Mouse (Mus musculus) stomach, embryonic 14.5 days (tissue): Measurements from ENCODE around the gene Hipk2. TPM values are rescaled to one million over a fixed set of nuclear protein-coding genes. Genes with fewer than 3 reads are reported as not detected.

Experiments
- ATAC-seq: fragments of 200-750 bp; cut with Nextera tagmentation; 2 replicates; pipeline ENCODE4 v1.8.0; 2017; ENCODE audit warnings: low read depth, moderate TSS enrichment; ENCODE audit not compliant: insufficient number of reproducible peaks, insufficient read depth, low FRiP score
- H3K27ac ChIP-seq: fragments of 300-500 bp; sonication (generic); 2 replicates; pipeline ENCODE4 v1.5.1; 2014; ENCODE audit warnings: mild to moderate bottlenecking, low read length, moderate library complexity, mixed read lengths
- H3K27me3 ChIP-seq: fragments of 300-500 bp; sonication (generic); 2 replicates; pipeline ENCODE4 v1.6.1; 2014; ENCODE audit warnings: low read length, control low read depth, mixed read lengths; ENCODE audit not compliant: control insufficient read depth, insufficient read depth
- H3K36me3 ChIP-seq: fragments of 300-500 bp; sonication (generic); 2 replicates; pipeline ENCODE4 v1.6.1; 2014; ENCODE audit warnings: mild to moderate bottlenecking, control low read depth, low read length, moderate library complexity, mixed read lengths; ENCODE audit not compliant: control insufficient read depth, insufficient read depth
- H3K4me1 ChIP-seq: fragments of 300-500 bp; sonication (generic); 2 replicates; pipeline ENCODE4 v1.6.1; 2014; ENCODE audit warnings: low read length, control low read depth, mixed read lengths; ENCODE audit not compliant: control insufficient read depth, insufficient read depth
- H3K4me2 ChIP-seq: fragments of 300-500 bp; sonication (generic); replicated peaks from 2 replicates; pipeline ENCODE4 v1.6.1; 2014; ENCODE audit warnings: low read depth, low read length, control low read depth
- H3K4me3 ChIP-seq: fragments of 300-500 bp; sonication (generic); 2 replicates; pipeline ENCODE4 v1.5.1; 2014; ENCODE audit warnings: low read depth, low read length, control low read depth
- H3K9ac ChIP-seq: fragments of 300-500 bp; sonication (generic); replicated peaks from 2 replicates; pipeline ENCODE4 v1.6.1; 2014; ENCODE audit warnings: low read depth, mild to moderate bottlenecking, control low read depth, low read length, moderate library complexity, mixed read lengths
- H3K9me3 ChIP-seq: fragments of 300-500 bp; sonication (generic); 2 replicates; pipeline ENCODE4 v1.6.1; 2016; ENCODE audit warnings: low read depth, low read length, control low read depth; ENCODE audit not compliant: control insufficient read depth
- WGBS: fragments of 180-500 bp; shearing (Covaris S2); extraction: QIAGEN DNeasy Blood & Tissue Kit; methylation state at CpG from one replicate; pipeline ENCODE4 v1.1.7; 2014; 5-methylcytosine and 5-hydroxymethylcytosine counted together
- polyA plus RNA-seq: library from polyadenylated mRNA; unstranded; fragments of >200 nt; fragmentation: Nextera tagmentation; extraction: Ambion mirVana; gene quantifications from 2 replicates; pipeline ENCODE4 v1.2.1, GENCODE M21; 2014

The Hipk2 gene
- polyA plus RNA-seq, 1 experiment from 2014 or later: 34.3 TPM

DNA sequence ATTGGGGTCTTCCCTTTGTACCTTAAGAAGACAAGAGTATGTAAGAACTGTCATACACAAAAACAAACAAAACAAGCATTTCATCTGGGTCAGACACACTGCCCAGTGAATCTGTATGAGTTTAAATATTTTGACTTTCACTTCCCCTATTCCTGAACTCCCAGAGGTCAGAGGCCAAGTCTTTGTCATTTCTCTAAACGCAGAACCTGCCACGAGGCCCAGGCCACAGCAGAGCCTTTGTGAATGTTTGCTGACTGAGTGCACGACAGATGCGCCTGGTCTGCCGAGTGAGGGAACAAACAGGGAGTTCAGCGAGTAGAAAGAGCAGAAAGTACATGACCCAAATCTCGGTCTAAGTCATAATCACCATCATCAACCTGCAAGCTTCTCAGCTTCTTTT is 4.9 kb downstream of the Hipk2 start:
- ATAC-seq: no peak
- 29% methylated on average over 7 of the region's 7 CpGs for WGBS

DNA sequence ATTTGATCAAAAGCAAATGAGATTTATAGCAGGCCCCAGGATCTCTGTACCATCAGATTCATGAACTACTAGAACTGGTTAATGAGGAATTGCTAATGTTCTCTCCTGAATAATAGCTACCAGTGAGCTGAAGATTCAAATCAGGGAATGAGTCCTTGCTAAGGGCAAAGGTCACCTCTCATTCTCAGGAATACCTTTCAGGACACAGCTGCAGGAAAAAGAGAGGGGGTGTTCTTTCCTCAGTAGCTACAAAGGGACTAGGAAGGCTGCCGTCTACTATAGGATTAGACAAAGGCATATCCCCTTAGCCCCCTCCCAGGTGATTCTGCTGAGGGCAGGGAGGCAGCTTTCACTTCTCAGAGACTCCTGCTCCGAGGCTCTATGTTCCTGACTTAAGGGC is 5.9 kb downstream of the Hipk2 start:
- no peak overlapping the region for H3K27ac ChIP-seq
- H3K36me3 ChIP-seq: peaks cover 3% of the 10 kb centered on the region; the same call in 1 of the 2 replicates
- no peak overlapping the region for H3K4me3 ChIP-seq
- 35% methylated on average over 2 of the region's 2 CpGs for WGBS
- no peaks in the 10 kb centered on the region for H3K9me3 ChIP-seq
- no peak overlapping the region for H3K9ac ChIP-seq
- ATAC-seq: no peak
- no peak overlapping the region for H3K4me2 ChIP-seq
- H3K4me1 ChIP-seq: peaks cover 44% of the 10 kb centered on the region
- H3K27me3 ChIP-seq: no peaks in the 10 kb centered on the region

More for the DNA sequence above, 4.9 kb downstream of the Hipk2 start:
- H3K4me3 ChIP-seq: no peak overlapping the region
- no peaks in the 10 kb centered on the region for H3K9me3 ChIP-seq
- H3K27me3 ChIP-seq: no peaks in the 10 kb centered on the region
- peaks cover 3% of the 10 kb centered on the region; the same call in 1 of the 2 replicates for H3K36me3 ChIP-seq
- no peak overlapping the region for H3K27ac ChIP-seq
- no peak overlapping the region for H3K4me2 ChIP-seq
- H3K9ac ChIP-seq: no peak overlapping the region
- peaks cover 42% of the 10 kb centered on the region for H3K4me1 ChIP-seq

DNA sequence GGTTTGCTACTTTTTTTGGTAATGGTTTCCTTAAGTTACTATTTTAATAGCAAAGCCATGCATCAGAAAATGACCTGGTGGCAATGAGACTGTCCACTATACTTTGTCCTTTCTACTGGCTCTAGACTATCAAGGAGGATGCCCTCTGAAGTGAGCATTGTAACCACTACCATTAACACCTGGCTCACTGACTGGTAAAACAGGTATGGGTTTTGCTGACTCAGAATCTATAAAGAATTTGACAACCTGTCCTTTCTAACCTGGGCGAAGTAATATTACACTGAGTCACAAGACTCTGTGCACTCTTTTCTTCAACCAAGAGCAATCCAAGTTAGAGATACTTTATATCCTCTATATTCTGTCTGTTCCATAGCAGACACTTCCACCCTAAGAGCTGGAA is 7.0 kb downstream of the Hipk2 start:
- Histone ChIP-seq H3K4me1 (peaks cover 49% of the 10 kb centered on the region), H3K9ac (no peak overlapping the region), H3K27me3 (no peaks in the 10 kb centered on the region), H3K9me3 (no peaks in the 10 kb centered on the region), H3K36me3 (peaks cover 3% of the 10 kb centered on the region; the same call in 1 of the 2 replicates), H3K27ac (no peak overlapping the region), H3K4me3 (no peak overlapping the region), H3K4me2 (no peak overlapping the region)
- 85% methylated on average over 1 of the region's 1 CpGs for WGBS
- no peak for ATAC-seq

DNA sequence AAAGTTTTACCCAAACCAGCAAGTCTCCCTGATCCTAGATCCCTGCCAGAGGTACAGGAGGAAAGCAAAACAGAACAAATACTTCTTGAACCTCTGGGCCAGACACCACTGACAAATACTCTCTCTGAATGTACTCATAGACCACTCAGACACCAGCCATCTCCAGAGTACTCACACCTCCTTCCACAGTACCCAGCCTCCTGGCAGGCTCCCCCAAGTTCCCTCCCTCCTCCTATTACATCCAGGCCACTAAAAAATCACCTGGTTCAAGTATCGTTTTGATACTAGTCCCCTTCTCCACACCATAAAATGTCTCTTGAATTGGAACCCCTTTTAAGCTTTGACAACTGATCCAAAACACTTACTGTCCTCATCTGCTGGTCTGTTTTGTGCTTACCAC is 8.7 kb downstream of the Hipk2 start:
- Histone ChIP-seq H3K4me3 (no peak overlapping the region), H3K4me1 (peaks cover 36% of the 10 kb centered on the region), H3K4me2 (no peak overlapping the region), H3K27me3 (no peaks in the 10 kb centered on the region), H3K36me3 (0 out of 2 replicates have a peak, but pooled peaks cover 3% of the 10 kb centered on the region), H3K27ac (no peak overlapping the region), H3K9ac (no peak overlapping the region), H3K9me3 (no peaks in the 10 kb centered on the region)
- WGBS: 42% methylated on average over 1 of the region's 1 CpGs
- ATAC-seq: no peak

DNA sequence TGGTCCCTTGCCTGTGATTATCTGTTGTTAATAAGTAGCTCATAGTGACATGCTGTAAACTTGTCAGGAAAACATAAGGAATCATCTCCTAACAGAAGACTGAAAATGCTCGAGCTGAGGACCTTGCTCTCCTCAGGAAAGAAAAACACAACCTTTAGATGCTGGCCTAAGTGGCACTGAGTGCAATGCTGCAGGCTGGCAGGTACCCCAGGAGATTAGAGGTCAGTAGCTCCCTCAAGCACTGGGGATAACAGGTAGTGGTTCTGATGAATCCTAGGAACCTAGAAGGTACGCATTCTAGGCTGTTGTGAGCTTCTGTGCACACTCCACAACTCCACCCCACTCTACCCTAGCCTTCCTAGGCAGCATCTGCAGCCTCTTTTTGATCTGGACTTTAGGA is 9.2 kb downstream of the Hipk2 start:
- Histone ChIP-seq H3K4me2 (no peak overlapping the region), H3K4me1 (peaks cover 31% of the 10 kb centered on the region), H3K36me3 (0 out of 2 replicates have a peak, but pooled peaks cover 3% of the 10 kb centered on the region), H3K27ac (no peak overlapping the region), H3K27me3 (no peaks in the 10 kb centered on the region), H3K9ac (no peak overlapping the region), H3K4me3 (no peak overlapping the region), H3K9me3 (no peaks in the 10 kb centered on the region)
- WGBS: 62% methylated on average over 2 of the region's 2 CpGs
- ATAC-seq: no peak

DNA sequence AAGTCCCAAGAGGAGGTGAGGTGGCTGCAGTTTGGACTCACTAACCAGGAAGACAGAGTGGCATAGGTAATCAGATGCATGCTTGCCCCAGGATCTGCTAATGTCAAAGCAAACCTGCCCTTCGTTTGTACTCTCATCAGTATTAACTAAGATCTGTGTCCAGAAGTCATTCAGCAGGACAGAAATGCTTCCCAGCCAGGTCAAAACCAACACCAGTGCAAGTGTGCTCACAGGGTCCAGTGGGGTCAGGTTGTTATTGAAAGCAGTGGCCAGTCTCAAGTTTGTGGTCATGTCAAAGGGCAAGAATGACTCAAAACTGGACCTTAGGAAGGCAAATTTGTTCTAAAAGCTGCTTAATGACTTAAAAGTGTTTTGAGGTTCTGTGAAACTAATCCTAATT is 9.6 kb downstream of the Hipk2 start:
- Histone ChIP-seq H3K9me3 (no peaks in the 10 kb centered on the region), H3K9ac (no peak overlapping the region), H3K4me3 (no peak overlapping the region), H3K27me3 (no peaks in the 10 kb centered on the region), H3K4me2 (no peak overlapping the region), H3K4me1 (peaks cover 27% of the 10 kb centered on the region; the same call in 1 of the 2 replicates), H3K36me3 (0 out of 2 replicates have a peak, but pooled peaks cover 3% of the 10 kb centered on the region), H3K27ac (no peak overlapping the region)
- ATAC-seq: no peak
- 74% methylated on average over 1 of the region's 1 CpGs for WGBS

DNA sequence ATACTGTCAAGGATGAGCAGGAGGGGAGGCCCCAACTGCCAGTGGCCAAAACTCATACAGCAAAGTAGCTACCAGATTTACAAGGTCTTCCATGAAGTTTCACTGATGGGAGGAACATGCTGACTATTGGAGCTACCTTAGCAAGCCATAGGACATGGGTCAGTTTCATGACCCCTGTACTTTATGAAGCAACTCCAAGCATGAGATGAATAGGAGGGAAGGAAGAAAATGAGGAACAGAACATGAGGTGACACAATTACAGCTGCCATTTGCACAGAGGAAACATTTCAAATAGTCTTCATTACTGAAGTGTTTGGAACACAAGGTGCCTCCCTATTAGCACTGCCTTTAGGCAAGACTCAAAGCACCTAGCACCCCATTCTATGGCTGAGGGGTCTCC is 10.2 kb downstream of the Hipk2 start:
- Histone ChIP-seq H3K4me3 (no peak overlapping the region), H3K4me1 (peaks cover 24% of the 10 kb centered on the region; the same call in 1 of the 2 replicates), H3K27ac (no peak overlapping the region), H3K9me3 (no peaks in the 10 kb centered on the region), H3K36me3 (0 out of 2 replicates have a peak, but pooled peaks cover 3% of the 10 kb centered on the region), H3K4me2 (no peak overlapping the region), H3K9ac (no peak overlapping the region), H3K27me3 (no peaks in the 10 kb centered on the region)
- ATAC-seq: no peak

DNA sequence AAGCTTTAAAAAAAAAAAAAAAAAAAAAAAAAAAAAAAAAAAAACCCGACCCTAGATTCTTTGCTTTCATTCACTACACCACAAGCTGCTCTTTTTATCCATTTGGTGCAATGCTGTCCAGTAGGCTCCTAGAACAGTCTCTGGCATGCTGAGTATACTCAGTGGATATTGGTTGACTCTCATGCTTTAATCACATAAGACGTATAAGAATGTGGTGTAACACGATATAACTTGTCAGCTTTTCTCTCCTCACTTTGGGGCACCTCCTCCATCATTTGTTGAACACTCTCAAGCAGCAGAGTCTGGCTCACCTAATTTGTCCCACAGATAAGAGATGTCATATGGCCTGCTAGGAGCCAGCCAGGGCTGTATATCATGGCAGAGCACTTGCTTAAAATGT is 12.4 kb downstream of the Hipk2 start:
- Histone ChIP-seq H3K9ac (no peak overlapping the region), H3K4me3 (no peak overlapping the region), H3K27me3 (no peaks in the 10 kb centered on the region), H3K27ac (no peak overlapping the region), H3K4me2 (no peak overlapping the region), H3K9me3 (no peaks in the 10 kb centered on the region), H3K36me3 (no peaks in the 10 kb centered on the region), H3K4me1 (peaks cover 14% of the 10 kb centered on the region; the same call in 1 of the 2 replicates)
- 7% methylated on average over 3 of the region's 3 CpGs for WGBS
- peak; percentile 33; the same call in 1 of the 2 replicates for ATAC-seq

DNA sequence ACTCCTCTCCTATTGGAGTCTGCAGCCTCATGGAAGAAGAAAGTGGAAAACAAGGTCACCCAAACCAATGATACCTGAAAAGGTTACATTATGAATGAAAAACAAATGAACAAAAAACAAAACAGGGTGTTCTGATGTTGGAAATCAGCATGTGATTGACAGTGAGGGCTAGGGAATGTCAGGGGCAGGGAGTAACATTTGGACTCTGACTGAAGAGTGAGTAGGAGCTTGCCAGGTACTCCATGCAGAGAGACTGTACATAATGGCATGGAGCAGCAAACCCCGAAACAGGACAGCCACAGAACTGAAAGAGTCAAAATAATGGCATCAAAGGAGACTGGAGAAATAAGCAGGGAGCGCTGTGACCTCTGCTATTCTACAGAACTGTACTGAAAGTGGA is 15.7 kb downstream of the Hipk2 start:
- no peaks in the 10 kb centered on the region for H3K9me3 ChIP-seq
- no peak overlapping the region for H3K4me2 ChIP-seq
- ATAC-seq: no peak
- no peak overlapping the region for H3K4me3 ChIP-seq
- no peak overlapping the region for H3K9ac ChIP-seq
- H3K36me3 ChIP-seq: no peaks in the 10 kb centered on the region
- H3K27me3 ChIP-seq: no peaks in the 10 kb centered on the region
- no peak overlapping the region for H3K27ac ChIP-seq
- H3K4me1 ChIP-seq: 0 out of 2 replicates have a peak, but pooled peaks cover 5% of the 10 kb centered on the region
- WGBS: 94% methylated on average over 2 of the region's 2 CpGs
